Mouse (Mus musculus) midbrain, embryonic 15.5 days (tissue): ENCODE results near the gene Zfp961. TPM values are rescaled to one million over a fixed set of nuclear protein-coding genes. Genes with fewer than 3 reads are reported as not detected.

Experiments used
- polyA plus RNA-seq: library from polyadenylated mRNA; unstranded; fragments of >200 nt; fragmentation: Nextera tagmentation; extraction: Ambion mirVana; gene quantifications from 2 replicates; pipeline ENCODE4 v1.2.1, GENCODE M21; 2015

The Zfp961 gene
- polyA plus RNA-seq, 1 experiment from 2014 or later, result 16.3 TPM

Other genes with a start within 250 kb of the Zfp961 start
- 0.27 and 0.36 TPM in 2 replicates for gene B3gnt3, start 249.2 kb upstream of the Zfp961 start, polyA plus RNA-seq
- 96.0 and 102 TPM in 2 replicates for gene Fcho1, start 225.3 kb upstream of the Zfp961 start, polyA plus RNA-seq
- 9.3 and 9.6 TPM in 2 replicates for gene Zfp709, start 69.0 kb upstream of the Zfp961 start, polyA plus RNA-seq
- gene Zfp882, start 42.4 kb upstream of the Zfp961 start, polyA plus RNA-seq, result 21.1 and 21.8 TPM in 2 replicates
- 36.0 TPM in 2 replicates for gene Zfp617, start 42.4 kb upstream of the Zfp961 start, polyA plus RNA-seq
- gene Cyp4f18, start 58.6 kb downstream of the Zfp961 start, polyA plus RNA-seq, result 0.96 and 0.98 TPM in 2 replicates
- not detected in 2 replicates for gene Olfr372, start 90.2 kb downstream of the Zfp961 start, polyA plus RNA-seq
- gene Olfr373, start 132.1 kb downstream of the Zfp961 start, polyA plus RNA-seq, result not detected in 2 replicates
- 0.06 TPM in 1 of 2 replicates, not detected in the other for gene Olfr374, start 156.0 kb downstream of the Zfp961 start, polyA plus RNA-seq
- gene Tpm4, start 183.9 kb downstream of the Zfp961 start, polyA plus RNA-seq, result 172 and 176 TPM in 2 replicates
- 88.8 and 91.6 TPM in 2 replicates for gene Rab8a, start 210.2 kb downstream of the Zfp961 start, polyA plus RNA-seq
- gene Hsh2d, start 238.6 kb downstream of the Zfp961 start, polyA plus RNA-seq, result not detected in 2 replicates